Mouse (Mus musculus) G1E (cell line): ENCODE measurements around the gene Sh3tc1. TPM values are rescaled to one million over a fixed set of nuclear protein-coding genes. Genes with fewer than 3 reads are reported as not detected.

Experiments used
- ATAC-seq: 2 replicates; pipeline ENCODE4 v1.8.0; 2016; ENCODE audit warnings: mild to moderate bottlenecking; ENCODE audit not compliant: insufficient number of reproducible peaks, poor library complexity, low FRiP score, severe bottlenecking; ENCODE audit errors: extremely low read depth
- DNase-seq: peaks from one replicate; pipeline ENCODE4 v3.0.0; 2012; ENCODE audit warnings: low spot score
- H3K27me3 ChIP-seq: 2 replicates; pipeline ENCODE4 v1.6.1; 2012; ENCODE audit warnings: mild to moderate bottlenecking, low read length, inconsistent platforms; ENCODE audit not compliant: insufficient read depth
- H3K36me3 ChIP-seq: replicated peaks from 2 replicates; pipeline ENCODE3; 2012; ENCODE audit warnings: mild to moderate bottlenecking, inconsistent platforms
- H3K4me1 ChIP-seq: 2 replicates; pipeline ENCODE4 v1.6.1; 2012; ENCODE audit warnings: low read depth, low read length, inconsistent platforms, mixed read lengths; ENCODE audit not compliant: insufficient read depth
- H3K4me3 ChIP-seq: 2 replicates; pipeline ENCODE4 v1.5.1; 2012; ENCODE audit warnings: low read depth, mild to moderate bottlenecking, inconsistent platforms, low read length, moderate library complexity, mixed read lengths
- H3K9me3 ChIP-seq: replicated peaks from 2 replicates; pipeline ENCODE4 v1.6.1; 2012; ENCODE audit warnings: inconsistent platforms
- CTCF ChIP-seq: IDR thresholded peaks from 2 replicates; pipeline ENCODE4 v1.5.1; 2012; ENCODE audit warnings: low read depth, low read length, inconsistent platforms, mixed read lengths
- GATA1 ChIP-seq: IDR thresholded peaks from 2 replicates; pipeline ENCODE4 v1.6.1; 2012; ENCODE audit warnings: borderline replicate concordance, low read length, inconsistent platforms, mixed read lengths
- GATA2 ChIP-seq: IDR thresholded peaks from 2 replicates; pipeline ENCODE4 v1.6.1; 2012; ENCODE audit warnings: low read depth, low read length, inconsistent platforms, borderline replicate concordance
- POLR2AphosphoS5 ChIP-seq: IDR thresholded peaks from 2 replicates; pipeline ENCODE4 v1.6.1; 2012; ENCODE audit warnings: low read depth, low read length, inconsistent platforms; ENCODE audit not compliant: insufficient replicate concordance
- TAL1 ChIP-seq: conservative IDR thresholded peaks from 2 replicates; pipeline ENCODE4 v1.6.1; 2012; ENCODE audit warnings: low read depth, low read length, inconsistent platforms, mixed read lengths
- polyA plus RNA-seq: library from polyadenylated mRNA; stranded (reverse); fragments of >175 nt; gene quantifications from 2 replicates; pipeline ENCODE4 v1.2.3, GENCODE M21; 2012
- total RNA-seq, 2 experiments: library from RNA; stranded (forward) in 1 of 2; stranded (reverse) in 1 of 2; fragments of 200-1000 nt in 1 of 2; fragments of >200 nt in 1 of 2; fragmentation: Nextera tagmentation in 1 of 2; gene quantifications; 2 replicates each; pipeline ENCODE4 v1.2.3; 2014 to 2017

The Sh3tc1 gene
- total and polyA plus RNA-seq, 3 experiments: 0.01 to 0.05 TPM; not detected in 1

DNA sequence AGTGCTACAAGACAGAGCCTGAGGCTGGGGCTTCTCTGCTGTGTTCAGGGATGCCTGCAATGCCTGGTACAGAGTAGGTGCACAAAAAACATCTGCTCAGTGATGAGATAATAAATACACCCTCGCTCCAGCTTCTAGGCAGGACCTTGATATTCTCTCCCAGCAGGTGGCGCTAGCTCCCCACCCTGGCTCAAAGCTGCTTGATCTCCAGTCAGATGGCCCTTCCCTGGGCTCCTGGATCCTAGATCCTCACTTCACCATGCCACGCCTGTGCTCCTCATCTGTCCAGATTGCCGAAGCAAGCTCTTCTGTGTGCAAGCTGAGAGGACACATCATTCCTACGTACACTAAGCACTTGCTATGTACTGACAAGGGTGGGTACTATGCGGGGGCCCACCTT, 38.7 kb downstream of the Sh3tc1 start:
- Histone ChIP-seq H3K4me3 (no peak overlapping the region), H3K9me3 (no peaks in the 10 kb centered on the region), H3K27me3 (no peaks in the 10 kb centered on the region; the same call in 1 of the 2 replicates), H3K36me3 (no peaks in the 10 kb centered on the region), H3K4me1 (no peaks in the 10 kb centered on the region)
- peak; percentile 60 for TF ChIP-seq CTCF
- no peak for TF ChIP-seq POLR2AphosphoS5
- DNase-seq: peak; percentile 55
- no peak for ATAC-seq

DNA sequence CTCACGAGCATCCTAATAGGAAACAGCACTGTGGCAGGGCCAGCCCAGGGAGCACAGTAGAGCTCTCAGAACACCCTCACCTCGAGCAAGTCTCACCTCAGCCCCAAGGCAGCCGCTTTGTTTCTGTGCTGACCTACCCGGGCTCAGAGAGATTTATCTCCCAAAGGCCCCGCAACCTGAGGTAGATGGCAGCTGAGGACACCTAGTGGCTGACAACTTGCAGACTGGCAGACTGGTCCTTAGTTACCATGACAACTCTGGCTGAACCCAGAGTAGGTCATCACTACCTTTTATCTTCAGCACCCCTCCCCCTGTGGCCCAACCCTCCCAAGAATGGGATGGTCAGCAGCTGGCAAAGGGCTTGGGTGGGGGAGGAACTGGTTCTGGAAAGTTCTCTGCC, 44.0 kb downstream of the Sh3tc1 start:
- ATAC-seq (no peak), DNase-seq (no peak)
- TF ChIP-seq TAL1 (no peak), CTCF (no peak), POLR2AphosphoS5 (no peak), GATA2 (no peak), GATA1 (no peak)
- H3K36me3 ChIP-seq: no peaks in the 10 kb centered on the region
- no peaks in the 10 kb centered on the region for H3K9me3 ChIP-seq
- no peaks in the 10 kb centered on the region for H3K4me1 ChIP-seq
- no peaks in the 10 kb centered on the region for H3K27me3 ChIP-seq
- no peak overlapping the region for H3K4me3 ChIP-seq

DNA sequence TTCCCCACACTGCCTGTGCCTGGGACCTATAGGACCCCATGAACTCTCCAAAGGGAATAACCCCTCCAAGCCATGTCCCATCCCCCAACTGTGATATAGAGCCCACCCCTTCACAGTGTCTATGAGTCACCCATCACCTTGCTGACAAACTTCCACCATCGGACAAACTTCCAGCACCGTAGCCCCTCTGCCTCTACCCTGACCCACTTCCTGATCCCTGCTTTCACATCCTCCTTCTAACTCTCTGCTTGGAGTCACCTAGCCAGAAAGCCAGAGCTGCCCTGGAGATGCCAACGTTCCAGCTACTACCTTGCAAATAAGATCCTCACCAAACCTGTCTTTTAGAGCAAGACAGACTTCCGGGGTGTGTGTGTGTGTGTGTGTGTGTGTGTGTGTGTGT, 46.1 kb downstream of the Sh3tc1 start:
- H3K27me3 ChIP-seq: no peaks in the 10 kb centered on the region
- no peak for DNase-seq
- no peaks in the 10 kb centered on the region for H3K36me3 ChIP-seq
- ATAC-seq: no peak
- no peaks in the 10 kb centered on the region for H3K4me1 ChIP-seq
- TF ChIP-seq GATA2 (no peak), GATA1 (no peak), TAL1 (no peak), CTCF (no peak), POLR2AphosphoS5 (no peak)
- H3K4me3 ChIP-seq: no peak overlapping the region
- H3K9me3 ChIP-seq: no peaks in the 10 kb centered on the region

DNA sequence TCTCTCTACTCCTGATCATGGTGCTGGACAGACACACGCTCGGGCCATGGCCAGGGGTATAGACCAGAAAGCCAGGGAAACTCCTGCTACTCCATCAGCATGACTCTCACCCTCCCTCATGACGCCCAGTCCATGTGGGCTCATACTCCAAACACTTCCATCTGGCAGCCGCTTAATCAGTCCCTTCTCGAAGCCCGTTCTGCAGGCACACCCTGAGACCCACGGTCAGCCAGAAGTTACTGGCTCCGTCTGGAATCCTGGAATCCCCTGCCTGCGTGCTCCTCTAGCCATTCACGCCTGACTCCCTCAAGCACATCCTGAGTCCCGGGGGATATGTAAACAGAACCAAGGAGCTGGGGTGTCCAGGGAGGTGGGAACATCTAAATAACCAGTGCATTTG, 48.5 kb downstream of the Sh3tc1 start:
- DNase-seq: no peak
- Histone ChIP-seq H3K36me3 (no peaks in the 10 kb centered on the region), H3K4me3 (no peak overlapping the region), H3K4me1 (no peaks in the 10 kb centered on the region), H3K27me3 (peaks cover 4% of the 10 kb centered on the region; the same call in 1 of the 2 replicates), H3K9me3 (no peaks in the 10 kb centered on the region)
- ATAC-seq: no peak
- TF ChIP-seq CTCF: no peak
- TF ChIP-seq GATA1: no peak
- TF ChIP-seq POLR2AphosphoS5: no peak
- no peak for TF ChIP-seq GATA2
- TF ChIP-seq TAL1: no peak

DNA sequence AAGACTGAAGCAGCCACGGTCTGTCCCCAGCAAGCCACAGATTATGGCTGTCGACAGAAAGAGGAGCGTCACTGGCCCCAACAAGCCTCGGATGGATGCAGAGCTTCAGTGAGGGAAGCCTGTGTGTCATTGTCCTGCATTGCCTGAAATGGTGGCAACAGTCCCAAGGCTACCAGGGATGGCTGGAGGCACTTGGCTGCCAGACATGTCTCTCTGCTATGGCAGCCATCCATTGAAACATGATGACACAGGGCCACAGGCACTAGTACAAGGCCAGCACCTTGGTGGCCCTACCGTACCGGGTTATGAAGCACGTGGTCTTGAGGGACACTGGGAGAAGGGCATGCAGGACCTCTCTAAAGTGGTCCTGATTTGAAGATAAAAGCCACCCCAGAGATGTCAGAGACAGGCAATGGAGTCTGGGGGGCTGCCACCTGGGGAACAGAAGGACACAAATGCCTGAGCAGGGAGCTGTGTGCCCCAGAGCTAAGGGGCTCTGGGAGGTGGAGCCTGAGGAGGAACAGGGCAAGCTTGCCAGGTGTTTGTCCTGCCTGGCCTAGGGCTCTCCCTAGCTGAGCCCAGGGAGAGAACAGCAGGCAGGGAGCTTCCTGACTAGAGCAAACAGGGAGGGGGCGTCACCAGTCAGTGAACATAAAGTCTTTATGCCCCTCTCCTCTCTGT, 49.2 kb downstream of the Sh3tc1 start:
- Histone ChIP-seq H3K27me3 (peaks cover 4% of the 10 kb centered on the region; the same call in 1 of the 2 replicates), H3K36me3 (no peaks in the 10 kb centered on the region), H3K9me3 (no peaks in the 10 kb centered on the region), H3K4me1 (no peaks in the 10 kb centered on the region), H3K4me3 (no peak overlapping the region)
- no peak for TF ChIP-seq CTCF
- no peak for TF ChIP-seq TAL1
- TF ChIP-seq POLR2AphosphoS5: no peak
- TF ChIP-seq GATA1: no peak
- TF ChIP-seq GATA2: no peak
- DNase-seq (no peak), ATAC-seq (no peak)

DNA sequence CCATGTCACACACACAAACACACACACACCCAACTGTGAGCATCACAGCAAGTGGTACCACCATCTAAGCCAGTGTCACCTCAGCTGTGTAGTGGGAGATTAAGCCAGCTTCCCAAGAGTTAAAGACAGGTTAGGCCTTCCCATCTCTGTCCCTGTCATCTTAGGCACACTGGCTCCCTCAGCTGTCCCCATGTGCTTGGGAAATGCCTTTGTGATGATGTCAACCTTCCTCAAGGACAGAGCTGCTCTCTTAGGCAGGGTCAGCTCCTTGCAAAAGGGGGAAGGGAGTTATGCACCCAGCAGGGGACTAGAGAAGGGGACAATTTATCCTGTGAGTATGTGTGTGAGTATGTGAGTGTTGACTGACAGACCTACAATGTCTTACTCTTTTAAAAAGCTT, 50.4 kb downstream of the Sh3tc1 start:
- no peak for DNase-seq

More for the DNA sequence above, 50.4 kb downstream of the Sh3tc1 start:
- TF ChIP-seq CTCF (no peak), TAL1 (no peak), POLR2AphosphoS5 (no peak), GATA1 (no peak), GATA2 (no peak)
- Histone ChIP-seq H3K36me3 (no peaks in the 10 kb centered on the region), H3K27me3 (peaks cover 4% of the 10 kb centered on the region; the same call in 1 of the 2 replicates), H3K9me3 (no peaks in the 10 kb centered on the region), H3K4me3 (no peak overlapping the region), H3K4me1 (no peaks in the 10 kb centered on the region)
- ATAC-seq: no peak
